Mouse (Mus musculus) liver, embryonic 13.5 days (tissue): ENCODE results near the gene Hmox2. TPM values are rescaled to one million over a fixed set of nuclear protein-coding genes. Genes with fewer than 3 reads are reported as not detected.
A peak's percentile ranks its signal among the peaks of the same experiment; 100 is the strongest.
"Not testable (repeated sequence)": the region's sequence is repeated elsewhere in the genome, so short reads cannot be mapped to it uniquely, and the experiment has no call there.

Experiments used
- ATAC-seq: fragments of 200-750 bp; cut with Nextera tagmentation; 2 replicates; pipeline ENCODE4 v1.8.0; 2017; ENCODE audit warnings: low read depth, mild to moderate bottlenecking, moderate number of reproducible peaks, moderate library complexity
- DNase-seq: peaks from one replicate; pipeline ENCODE4 v3.0.0; 2022
- H3K27ac ChIP-seq: fragments of 300-500 bp; sonication (generic); 2 replicates; pipeline ENCODE4 v1.5.1; 2015; ENCODE audit warnings: moderate library complexity, mild to moderate bottlenecking, inconsistent platforms
- H3K27me3 ChIP-seq: fragments of 300-500 bp; sonication (generic); 2 replicates; pipeline ENCODE4 v1.6.1; 2015; ENCODE audit warnings: mild to moderate bottlenecking, inconsistent platforms
- H3K36me3 ChIP-seq: fragments of 300-500 bp; sonication (generic); 2 replicates; pipeline ENCODE4 v1.6.1; 2015; ENCODE audit warnings: mild to moderate bottlenecking, inconsistent platforms
- H3K4me1 ChIP-seq: fragments of 300-500 bp; sonication (generic); replicated peaks from 2 replicates; pipeline ENCODE4 v1.6.1; 2015; ENCODE audit warnings: inconsistent platforms
- H3K4me2 ChIP-seq: fragments of 300-500 bp; sonication (generic); 2 replicates; pipeline ENCODE4 v1.6.1; 2015; ENCODE audit warnings: inconsistent platforms, mild to moderate bottlenecking, moderate library complexity
- H3K4me3 ChIP-seq: fragments of 300-500 bp; sonication (generic); replicated peaks from 2 replicates; pipeline ENCODE4 v1.5.1; 2015; ENCODE audit warnings: mild to moderate bottlenecking, inconsistent platforms
- H3K9ac ChIP-seq: fragments of 300-500 bp; sonication (generic); 2 replicates; pipeline ENCODE4 v1.6.1; 2015; ENCODE audit warnings: mild to moderate bottlenecking, inconsistent platforms
- H3K9me3 ChIP-seq: fragments of 300-500 bp; sonication (generic); replicated peaks from 2 replicates; pipeline ENCODE4 v1.6.1; 2016; ENCODE audit warnings: inconsistent platforms
- WGBS: fragments of 180-500 bp; shearing (Covaris S2); methylation state at CpG from one replicate; pipeline ENCODE4 v1.1.7; 2015; ENCODE audit not compliant: insufficient replicate concordance; 5-methylcytosine and 5-hydroxymethylcytosine counted together
- polyA plus RNA-seq: library from polyadenylated mRNA; unstranded; fragments of >200 nt; fragmentation: Nextera tagmentation; extraction: Ambion mirVana; gene quantifications from 2 replicates; pipeline ENCODE4 v1.2.1, GENCODE M21; 2015

Hmox2 gene
- 38.9 and 40.1 TPM in 2 replicates for polyA plus RNA-seq

GRCm38 (mm10) chr16:4725780-4726527, at the start of gene Hmox2:
Gene Hmox2, plus strand, starts transcription at chr16:4726361.
- Histone ChIP-seq H3K27ac (peak within 1 kb of the TSS; percentile 77), H3K4me1 (peaks cover 58% of the 10 kb centered on the region), H3K4me3 (peak within 1 kb of the TSS; percentile 81), H3K9me3 (no peaks in the 10 kb centered on the region), H3K36me3 (no peaks in the 10 kb centered on the region), H3K9ac (peak within 1 kb of the TSS; percentile 88), H3K27me3 (no peaks in the 10 kb centered on the region), H3K4me2 (peak within 1 kb of the TSS; percentile 91)
- 5% methylated on average over 35 of the region's 35 CpGs for WGBS
- peak; percentile 94 for DNase-seq
- peak; percentile 93 for ATAC-seq

GRCm38 (mm10) chr16:4676836-4677235, 49.3 kb upstream of the Hmox2 start:
- Histone ChIP-seq H3K9ac (no peak overlapping the region), H3K27me3 (no peaks in the 10 kb centered on the region), H3K27ac (no peak overlapping the region), H3K4me1 (peaks cover 57% of the 10 kb centered on the region), H3K9me3 (no peaks in the 10 kb centered on the region), H3K36me3 (peaks cover 32% of the 10 kb centered on the region), H3K4me2 (no peak overlapping the region), H3K4me3 (no peak overlapping the region)
- no peak for DNase-seq
- WGBS: 85% methylated on average over 5 of the region's 5 CpGs
- ATAC-seq: no peak

GRCm38 (mm10) chr16:4678080-4678479, 48.1 kb upstream of the Hmox2 start:
- H3K4me3 ChIP-seq: no peak overlapping the region; the same call in 1 of the 2 replicates
- no peaks in the 10 kb centered on the region for H3K9me3 ChIP-seq
- H3K27me3 ChIP-seq: no peaks in the 10 kb centered on the region
- H3K27ac ChIP-seq: peak overlapping the region; percentile 63; the same call in 1 of the 2 replicates
- H3K4me2 ChIP-seq: peak overlapping the region; percentile 97
- peaks cover 68% of the 10 kb centered on the region for H3K4me1 ChIP-seq
- DNase-seq (no peak), ATAC-seq (no peak)
- WGBS: 58% methylated on average over 5 of the region's 5 CpGs
- H3K36me3 ChIP-seq: peaks cover 26% of the 10 kb centered on the region
- peak overlapping the region; percentile 27; the same call in 1 of the 2 replicates for H3K9ac ChIP-seq

- H3K4me3 ChIP-seq: peak within 1 kb of the TSS; percentile 75
- peak within 1 kb of the TSS; percentile 81 for H3K9ac ChIP-seq
- H3K36me3 ChIP-seq: peaks cover 19% of the 10 kb centered on the region
- WGBS: under 1% methylated on average over 47 of the region's 47 CpGs
- DNase-seq: peak; percentile 96
- H3K9me3 ChIP-seq: no peaks in the 10 kb centered on the region
- H3K4me2 ChIP-seq: peak within 1 kb of the TSS; percentile 97
- peaks cover 60% of the 10 kb centered on the region for H3K4me1 ChIP-seq
- peak; percentile 86 for ATAC-seq
- H3K27ac ChIP-seq: peak within 1 kb of the TSS; percentile 63
- H3K27me3 ChIP-seq: no peaks in the 10 kb centered on the region
Observed at GRCm38 (mm10) chr16:4679121-4680018, 46.8 kb upstream of the Hmox2 start, which contains the start of gene Coro7. Gene Coro7, minus strand, starts transcription at chr16:4679777.

GRCm38 (mm10) chr16:4680922-4681455, 45.2 kb upstream of the Hmox2 start:
- H3K9me3 ChIP-seq, H3K27me3 ChIP-seq, H3K27ac ChIP-seq, H3K4me3 ChIP-seq, H3K4me2 ChIP-seq, DNase-seq, ATAC-seq, H3K36me3 ChIP-seq, H3K9ac ChIP-seq: not testable (repeated sequence)
- WGBS: 74% methylated on average over 3 of the region's 3 CpGs
- peaks cover 65% of the 10 kb centered on the region for H3K4me1 ChIP-seq

- WGBS: 52% methylated on average over 4 of the region's 4 CpGs
- Histone ChIP-seq H3K9me3 (no peaks in the 10 kb centered on the region), H3K9ac (peak overlapping the region; percentile 89; the same call in 1 of the 2 replicates), H3K4me3 (peak overlapping the region; percentile 89), H3K4me2 (peak overlapping the region; percentile 93), H3K36me3 (peaks cover 11% of the 10 kb centered on the region), H3K27ac (peak overlapping the region; percentile 81), H3K27me3 (no peaks in the 10 kb centered on the region), H3K4me1 (peaks cover 70% of the 10 kb centered on the region)
- no peak for DNase-seq
- no peak for ATAC-seq
Observed at GRCm38 (mm10) chr16:4682628-4683179, 43.5 kb upstream of the Hmox2 start.

- Histone ChIP-seq H3K4me1 (peaks cover 66% of the 10 kb centered on the region), H3K4me2 (peak overlapping the region; percentile 93), H3K9ac (peak overlapping the region; percentile 89), H3K4me3 (peak overlapping the region; percentile 89), H3K9me3 (no peaks in the 10 kb centered on the region), H3K36me3 (peaks cover 16% of the 10 kb centered on the region), H3K27ac (peak overlapping the region; percentile 81), H3K27me3 (no peaks in the 10 kb centered on the region)
- WGBS: 17% methylated on average over 9 of the region's 9 CpGs
- ATAC-seq: peak; percentile 24; the same call in 1 of the 2 replicates
- DNase-seq: no peak
Observed at GRCm38 (mm10) chr16:4683193-4683580, 43.0 kb upstream of the Hmox2 start.

- DNase-seq (peak; percentile 94), ATAC-seq (peak; percentile 80)
- Histone ChIP-seq H3K36me3 (peaks cover 20% of the 10 kb centered on the region), H3K4me1 (peaks cover 59% of the 10 kb centered on the region), H3K27ac (peak overlapping the region; percentile 81), H3K9me3 (no peaks in the 10 kb centered on the region), H3K4me3 (peak overlapping the region; percentile 89), H3K27me3 (no peaks in the 10 kb centered on the region), H3K9ac (peak overlapping the region; percentile 89), H3K4me2 (peak overlapping the region; percentile 93)
- WGBS: under 1% methylated on average over 54 of the region's 54 CpGs
Observed at GRCm38 (mm10) chr16:4683581-4684456, 42.3 kb upstream of the Hmox2 start.

- DNase-seq (no peak), ATAC-seq (no peak)
- peak overlapping the region; percentile 89 for H3K4me3 ChIP-seq
- H3K27me3 ChIP-seq: no peaks in the 10 kb centered on the region
- whole genome bisulfite sequencing: 1% methylated on average over 9 of the region's 9 CpGs
- peak overlapping the region; percentile 78 for H3K27ac ChIP-seq
- H3K36me3 ChIP-seq: peaks cover 27% of the 10 kb centered on the region
- no peaks in the 10 kb centered on the region for H3K9me3 ChIP-seq
- H3K9ac ChIP-seq: peak overlapping the region; percentile 89
- peak overlapping the region; percentile 93 for H3K4me2 ChIP-seq
- peaks cover 54% of the 10 kb centered on the region for H3K4me1 ChIP-seq
Observed at GRCm38 (mm10) chr16:4684457-4684791, 41.7 kb upstream of the Hmox2 start.

GRCm38 (mm10) chr16:4689371-4689770, 36.8 kb upstream of the Hmox2 start:
- ATAC-seq, H3K9me3 ChIP-seq, DNase-seq, H3K27me3 ChIP-seq, H3K9ac ChIP-seq, H3K4me2 ChIP-seq, H3K27ac ChIP-seq, H3K4me3 ChIP-seq: not testable (repeated sequence)
- 93% methylated on average over 4 of the region's 4 CpGs for WGBS
- H3K4me1 ChIP-seq: peaks cover 23% of the 10 kb centered on the region
- H3K36me3 ChIP-seq: peaks cover 75% of the 10 kb centered on the region
